Mouse (Mus musculus) G1E (cell line): Measurements from ENCODE around the gene Ckm. TPM values are rescaled to one million over a fixed set of nuclear protein-coding genes. Genes with fewer than 3 reads are reported as not detected.

Experiments
- ATAC-seq: 2 replicates; pipeline ENCODE4 v1.8.0; 2016; ENCODE audit warnings: mild to moderate bottlenecking; ENCODE audit not compliant: insufficient number of reproducible peaks, poor library complexity, low FRiP score, severe bottlenecking; ENCODE audit errors: extremely low read depth
- DNase-seq: peaks from one replicate; pipeline ENCODE4 v3.0.0; 2012; ENCODE audit warnings: low spot score
- H3K27me3 ChIP-seq: 2 replicates; pipeline ENCODE4 v1.6.1; 2012; ENCODE audit warnings: mild to moderate bottlenecking, low read length, inconsistent platforms; ENCODE audit not compliant: insufficient read depth
- H3K36me3 ChIP-seq: replicated peaks from 2 replicates; pipeline ENCODE3; 2012; ENCODE audit warnings: mild to moderate bottlenecking, inconsistent platforms
- H3K4me1 ChIP-seq: 2 replicates; pipeline ENCODE4 v1.6.1; 2012; ENCODE audit warnings: low read depth, low read length, inconsistent platforms, mixed read lengths; ENCODE audit not compliant: insufficient read depth
- H3K4me3 ChIP-seq: 2 replicates; pipeline ENCODE4 v1.5.1; 2012; ENCODE audit warnings: low read depth, mild to moderate bottlenecking, inconsistent platforms, low read length, moderate library complexity, mixed read lengths
- H3K9me3 ChIP-seq: replicated peaks from 2 replicates; pipeline ENCODE4 v1.6.1; 2012; ENCODE audit warnings: inconsistent platforms
- CTCF ChIP-seq: IDR thresholded peaks from 2 replicates; pipeline ENCODE4 v1.5.1; 2012; ENCODE audit warnings: low read depth, low read length, inconsistent platforms, mixed read lengths
- GATA1 ChIP-seq: IDR thresholded peaks from 2 replicates; pipeline ENCODE4 v1.6.1; 2012; ENCODE audit warnings: borderline replicate concordance, low read length, inconsistent platforms, mixed read lengths
- GATA2 ChIP-seq: IDR thresholded peaks from 2 replicates; pipeline ENCODE4 v1.6.1; 2012; ENCODE audit warnings: low read depth, low read length, inconsistent platforms, borderline replicate concordance
- POLR2AphosphoS5 ChIP-seq: IDR thresholded peaks from 2 replicates; pipeline ENCODE4 v1.6.1; 2012; ENCODE audit warnings: low read depth, low read length, inconsistent platforms; ENCODE audit not compliant: insufficient replicate concordance
- TAL1 ChIP-seq: conservative IDR thresholded peaks from 2 replicates; pipeline ENCODE4 v1.6.1; 2012; ENCODE audit warnings: low read depth, low read length, inconsistent platforms, mixed read lengths
- polyA plus RNA-seq: library from polyadenylated mRNA; stranded (reverse); fragments of >175 nt; gene quantifications from 2 replicates; pipeline ENCODE4 v1.2.3, GENCODE M21; 2012
- total RNA-seq, 2 experiments: library from RNA; stranded (forward) in 1 of 2; stranded (reverse) in 1 of 2; fragments of 200-1000 nt in 1 of 2; fragments of >200 nt in 1 of 2; fragmentation: Nextera tagmentation in 1 of 2; gene quantifications; 2 replicates each; pipeline ENCODE4 v1.2.3; 2014 to 2017

Gene Ckm
- total and polyA plus RNA-seq, 3 experiments: 0.05 TPM; not detected in 2

DNA sequence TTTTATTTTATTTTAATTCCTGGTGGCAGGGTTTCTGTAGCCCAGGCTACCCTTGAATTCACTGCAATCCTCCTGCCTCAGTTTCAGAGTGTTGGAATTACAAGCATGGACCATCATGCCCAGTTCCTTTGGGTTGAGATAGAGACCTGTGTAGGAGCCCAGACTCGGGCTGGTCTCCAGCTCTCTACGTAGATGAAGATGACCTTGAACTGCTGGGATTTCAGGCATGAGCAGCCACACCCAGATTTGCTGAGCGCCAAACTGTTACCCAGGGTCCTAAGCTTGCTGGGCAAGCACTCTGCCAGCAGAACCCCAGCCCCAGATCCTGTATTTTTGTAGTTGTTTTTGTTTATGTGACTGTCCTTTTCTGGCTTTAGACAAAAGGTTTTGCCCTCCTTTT lies 8.9 kb downstream of the Ckm start:
- Histone ChIP-seq H3K9me3 (0 out of 2 replicates have a peak, but pooled peaks cover 3% of the 10 kb centered on the region), H3K27me3 (peaks cover 49% of the 10 kb centered on the region), H3K4me3 (no peak overlapping the region), H3K36me3 (no peaks in the 10 kb centered on the region), H3K4me1 (peaks cover 6% of the 10 kb centered on the region)
- ATAC-seq: no peak
- no peak for DNase-seq
- no peak for TF ChIP-seq POLR2AphosphoS5
- TF ChIP-seq TAL1: no peak
- no peak for TF ChIP-seq CTCF
- TF ChIP-seq GATA1: no peak
- TF ChIP-seq GATA2: no peak

DNA sequence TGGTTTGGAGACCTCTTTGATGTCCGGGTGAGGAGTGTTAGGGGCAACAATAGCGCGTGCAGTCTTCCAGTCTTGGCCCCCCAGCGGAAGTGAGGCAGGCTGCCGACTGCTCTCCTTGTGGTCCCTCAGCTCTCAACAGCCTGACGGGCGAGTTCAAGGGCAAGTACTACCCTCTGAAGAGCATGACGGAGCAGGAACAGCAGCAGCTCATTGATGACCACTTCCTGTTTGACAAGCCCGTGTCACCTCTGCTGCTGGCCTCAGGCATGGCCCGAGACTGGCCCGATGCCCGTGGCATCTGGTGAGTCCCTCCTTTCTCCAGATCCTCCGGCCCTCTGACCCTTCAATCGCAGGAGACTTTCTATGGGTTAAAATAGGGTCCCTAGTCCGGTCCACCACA lies 12.0 kb downstream of the Ckm start:
- no peak for TF ChIP-seq CTCF
- no peak for TF ChIP-seq GATA1
- no peak for TF ChIP-seq POLR2AphosphoS5
- TF ChIP-seq GATA2: no peak
- TF ChIP-seq TAL1: no peak
- ATAC-seq (no peak), DNase-seq (no peak)
- H3K27me3 ChIP-seq: peaks cover 46% of the 10 kb centered on the region
- 0 out of 2 replicates have a peak, but pooled peaks cover 3% of the 10 kb centered on the region for H3K9me3 ChIP-seq
- peaks cover 21% of the 10 kb centered on the region for H3K4me1 ChIP-seq
- no peak overlapping the region for H3K4me3 ChIP-seq
- H3K36me3 ChIP-seq: no peaks in the 10 kb centered on the region

DNA sequence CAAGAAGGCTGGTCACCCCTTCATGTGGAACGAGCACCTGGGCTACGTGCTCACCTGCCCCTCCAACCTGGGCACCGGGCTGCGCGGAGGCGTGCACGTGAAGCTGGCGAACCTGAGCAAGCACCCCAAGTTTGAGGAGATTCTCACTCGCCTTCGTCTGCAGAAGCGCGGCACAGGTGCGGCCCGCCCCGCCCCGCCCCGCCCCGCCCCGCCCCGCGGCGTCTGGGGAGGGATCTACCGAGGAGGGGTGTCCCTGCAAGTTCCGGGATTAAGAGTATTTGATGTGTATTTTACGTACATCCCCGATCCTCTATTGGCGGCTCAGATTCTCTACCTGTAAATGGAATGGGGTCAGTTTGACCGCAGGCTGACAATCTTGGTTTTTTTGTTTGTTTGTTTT lies 15.5 kb downstream of the Ckm start:
- Histone ChIP-seq H3K4me3 (no peak overlapping the region; the same call in 1 of the 2 replicates), H3K27me3 (peaks cover 28% of the 10 kb centered on the region), H3K36me3 (peaks cover under 1% of the 10 kb centered on the region), H3K9me3 (no peaks in the 10 kb centered on the region), H3K4me1 (peaks cover 22% of the 10 kb centered on the region)
- ATAC-seq: no peak
- TF ChIP-seq POLR2AphosphoS5: no peak
- no peak for TF ChIP-seq GATA2
- TF ChIP-seq CTCF: no peak
- TF ChIP-seq TAL1: no peak
- TF ChIP-seq GATA1: no peak
- no peak for DNase-seq

DNA sequence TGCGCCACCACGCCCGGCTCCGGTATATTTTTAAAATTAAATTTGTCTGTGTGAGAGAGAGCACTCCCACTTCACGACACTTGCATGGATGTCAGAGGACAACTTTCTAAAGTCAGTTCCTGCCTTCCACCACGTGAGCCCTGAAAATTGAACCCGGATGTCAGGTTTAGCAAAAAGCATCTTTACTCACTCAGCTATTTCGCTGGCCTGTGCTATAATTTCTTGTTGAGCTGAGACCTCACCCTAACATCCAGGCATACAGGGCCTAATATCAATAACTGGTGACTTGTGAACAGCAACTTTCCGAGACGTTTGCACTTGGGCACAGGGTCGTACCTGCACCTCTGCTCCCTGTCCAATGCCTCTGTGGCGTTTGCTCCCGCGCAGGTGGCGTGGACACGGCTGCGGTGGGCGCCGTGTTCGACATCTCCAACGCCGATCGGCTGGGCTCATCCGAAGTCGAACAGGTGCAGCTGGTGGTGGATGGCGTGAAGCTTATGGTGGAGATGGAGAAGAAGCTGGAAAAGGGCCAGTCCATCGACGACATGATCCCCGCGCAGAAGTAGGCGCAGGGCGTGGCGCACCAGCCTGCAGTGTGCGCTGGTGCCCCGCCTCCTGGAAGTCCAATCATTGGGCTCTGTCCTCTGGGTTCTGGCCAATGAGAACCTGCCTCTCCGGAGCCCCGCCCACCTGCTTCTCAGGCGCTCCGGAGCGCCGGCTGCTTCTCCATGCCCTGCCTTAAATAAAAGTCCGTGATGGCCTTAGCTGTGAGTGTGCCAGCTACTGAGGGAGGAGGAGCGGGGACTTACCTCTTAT lies 16.5 kb downstream of the Ckm start:
- no peak for TF ChIP-seq POLR2AphosphoS5
- no peak for TF ChIP-seq GATA2
- TF ChIP-seq TAL1: no peak
- TF ChIP-seq CTCF: no peak
- no peak for TF ChIP-seq GATA1
- DNase-seq (peak; percentile 81), ATAC-seq (peak; percentile 89)
- Histone ChIP-seq H3K4me3 (peak overlapping the region; percentile 60; the same call in 1 of the 2 replicates), H3K27me3 (peaks cover 23% of the 10 kb centered on the region), H3K9me3 (no peaks in the 10 kb centered on the region), H3K36me3 (peaks cover 10% of the 10 kb centered on the region), H3K4me1 (peaks cover 19% of the 10 kb centered on the region)

DNA sequence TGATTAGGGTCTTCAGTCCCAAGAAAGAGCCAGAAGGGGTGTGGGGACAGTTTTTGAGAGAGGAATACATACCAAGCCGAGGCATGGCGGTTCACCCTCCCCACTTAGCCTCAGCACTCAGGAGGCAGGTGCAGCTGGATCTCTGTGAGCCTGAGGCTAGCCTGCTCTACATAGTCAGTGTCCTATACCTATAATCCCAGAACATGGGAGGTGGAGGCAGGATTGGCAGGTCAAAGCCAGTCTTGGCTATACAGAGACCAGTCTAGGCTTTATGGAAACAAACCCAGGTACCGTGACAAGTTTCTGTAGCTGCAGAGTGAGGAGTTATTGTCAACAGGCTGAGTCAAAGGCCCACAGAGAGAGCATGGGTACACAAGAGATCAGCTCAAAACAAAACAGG lies 18.5 kb downstream of the Ckm start:
- peaks cover 17% of the 10 kb centered on the region; the same call in 1 of the 2 replicates for H3K27me3 ChIP-seq
- H3K9me3 ChIP-seq: no peaks in the 10 kb centered on the region
- H3K4me3 ChIP-seq: no peak overlapping the region
- peaks cover 18% of the 10 kb centered on the region for H3K4me1 ChIP-seq
- TF ChIP-seq GATA2 (no peak), TAL1 (no peak), POLR2AphosphoS5 (no peak), CTCF (no peak), GATA1 (no peak)
- ATAC-seq: no peak
- DNase-seq: no peak
- peaks cover 29% of the 10 kb centered on the region for H3K36me3 ChIP-seq

DNA sequence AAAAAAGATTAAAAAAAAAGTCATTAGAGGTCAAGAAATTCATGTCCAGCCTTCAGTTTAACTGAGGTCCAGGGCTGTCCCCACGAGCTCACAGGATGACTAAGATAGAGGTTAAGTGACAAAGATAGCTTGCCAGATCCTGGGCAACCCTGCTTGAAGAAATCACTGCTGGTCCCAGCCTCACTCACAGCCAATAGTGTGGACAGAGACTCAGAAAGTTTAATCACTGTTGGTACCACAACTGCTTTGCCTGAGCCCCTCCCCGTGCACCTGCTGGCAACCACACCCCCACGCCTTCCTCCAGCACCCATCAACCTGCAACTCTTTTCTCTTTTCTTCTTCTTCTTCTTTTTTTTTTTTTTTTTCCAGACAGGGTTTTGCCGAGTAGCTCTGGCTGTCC lies 19.5 kb downstream of the Ckm start:
- Histone ChIP-seq H3K4me1 (peaks cover 18% of the 10 kb centered on the region), H3K36me3 (peaks cover 38% of the 10 kb centered on the region), H3K9me3 (no peaks in the 10 kb centered on the region), H3K4me3 (no peak overlapping the region), H3K27me3 (peaks cover 15% of the 10 kb centered on the region; the same call in 1 of the 2 replicates)
- TF ChIP-seq GATA2 (no peak), TAL1 (no peak), POLR2AphosphoS5 (no peak), CTCF (no peak), GATA1 (no peak)
- DNase-seq (no peak), ATAC-seq (no peak)
